Mouse (Mus musculus): ENCODE measurements around the gene Tbc1d19.

The Tbc1d19 gene

GRCm38 (mm10) chr5:53809115-53809991, at the start of gene Tbc1d19:
Tbc1d19 (plus strand) TSS chr5:53809606.
- DNase-seq (ENCODE audit: low spot score): peak; percentile 87

- no peak for DNase-seq (ENCODE audit: low spot score)
These were observed 49.5 kb upstream of the Tbc1d19 start for GRCm38 (mm10) chr5:53759912-53760311.

- DNase-seq (ENCODE audit: low spot score): no peak
These were observed 48.5 kb upstream of the Tbc1d19 start for GRCm38 (mm10) chr5:53760914-53761313.

GRCm38 (mm10) chr5:53761346-53761745, 48.1 kb upstream of the Tbc1d19 start:
- no peak for DNase-seq (ENCODE audit: low spot score)

- no peak for DNase-seq (ENCODE audit: low spot score)
These were observed 24.4 kb upstream of the Tbc1d19 start for GRCm38 (mm10) chr5:53784818-53785520.

GRCm38 (mm10) chr5:53801379-53801778, 8.0 kb upstream of the Tbc1d19 start:
- DNase-seq (ENCODE audit: low spot score): no peak

- DNase-seq (ENCODE audit: low spot score): no peak
These were observed 10.3 kb downstream of the Tbc1d19 start for GRCm38 (mm10) chr5:53819711-53820110.

- DNase-seq (ENCODE audit: low spot score): no peak
These were observed 16.5 kb downstream of the Tbc1d19 start for GRCm38 (mm10) chr5:53825886-53826285.

- DNase-seq (ENCODE audit: low spot score): no peak
These were observed 25.1 kb downstream of the Tbc1d19 start for GRCm38 (mm10) chr5:53834489-53834888.

- no peak for DNase-seq (ENCODE audit: low spot score)
These were observed 31.9 kb downstream of the Tbc1d19 start for GRCm38 (mm10) chr5:53841256-53841655.

- DNase-seq (ENCODE audit: low spot score): peak; percentile 75
These were observed 39.0 kb downstream of the Tbc1d19 start for GRCm38 (mm10) chr5:53848294-53848942.

- DNase-seq (ENCODE audit: low spot score): no peak
These were observed 43.2 kb downstream of the Tbc1d19 start for GRCm38 (mm10) chr5:53852574-53852973.

GRCm38 (mm10) chr5:53854561-53854960, 45.2 kb downstream of the Tbc1d19 start:
- DNase-seq (ENCODE audit: low spot score): no peak

- DNase-seq (ENCODE audit: low spot score): no peak
These were observed 46.6 kb downstream of the Tbc1d19 start for GRCm38 (mm10) chr5:53856011-53856410.

- no peak for DNase-seq (ENCODE audit: low spot score)
These were observed 55.7 kb downstream of the Tbc1d19 start for GRCm38 (mm10) chr5:53865146-53865545.

- DNase-seq (ENCODE audit: low spot score): no peak
These were observed 56.6 kb downstream of the Tbc1d19 start for GRCm38 (mm10) chr5:53865991-53866390.

- DNase-seq (ENCODE audit: low spot score): peak; percentile 83
These were observed 62.4 kb downstream of the Tbc1d19 start for GRCm38 (mm10) chr5:53871665-53872312.

GRCm38 (mm10) chr5:53874966-53875365, 65.6 kb downstream of the Tbc1d19 start:
- DNase-seq (ENCODE audit: low spot score): no peak

GRCm38 (mm10) chr5:53880724-53881123, 71.3 kb downstream of the Tbc1d19 start:
- DNase-seq (ENCODE audit: low spot score): no peak

- no peak for DNase-seq (ENCODE audit: low spot score)
These were observed 72.1 kb downstream of the Tbc1d19 start for GRCm38 (mm10) chr5:53881381-53881990.

- DNase-seq (ENCODE audit: low spot score): no peak
These were observed 92.0 kb downstream of the Tbc1d19 start for GRCm38 (mm10) chr5:53901406-53901805.

GRCm38 (mm10) chr5:53902757-53903156, 93.4 kb downstream of the Tbc1d19 start:
- DNase-seq (ENCODE audit: low spot score): no peak
